Mouse (Mus musculus) ES-E14 (cell line): Measurements from ENCODE around the gene Cdk19. TPM values are rescaled to one million over a fixed set of nuclear protein-coding genes. Genes with fewer than 3 reads are reported as not detected.

ENCODE experiments used
- DNase-seq: peaks from one replicate; pipeline ENCODE4 v3.0.0-alpha.2; 2013; ENCODE audit warnings: low read depth, low spot score
- H3K27ac ChIP-seq: 2 replicates; pipeline ENCODE4 v1.5.1; 2012; ENCODE audit warnings: low read depth, mild to moderate bottlenecking, low read length, moderate library complexity, mixed read lengths; ENCODE audit not compliant: poor library complexity, insufficient read depth, severe bottlenecking
- H3K36me3 ChIP-seq: 2 replicates; pipeline ENCODE4 v1.6.1; 2012; ENCODE audit warnings: mild to moderate bottlenecking, low read length, moderate library complexity, mixed read lengths; ENCODE audit not compliant: control insufficient read depth, poor library complexity, insufficient read depth, severe bottlenecking
- H3K4me1 ChIP-seq, 2 experiments: fragments of 150-350 bp in 1 of 2; sonication (generic) in 1 of 2; 2 replicates each; pipeline ENCODE4 v1.6.1; 2012; ENCODE audit warnings: low read length in 2 of 2, mild to moderate bottlenecking in 1 of 2, mixed read lengths in 1 of 2; ENCODE audit not compliant: control insufficient read depth in 2 of 2, insufficient read depth in 2 of 2, poor library complexity in 1 of 2
- H3K4me3 ChIP-seq, 2 experiments: fragments of 150-350 bp in 1 of 2; sonication (generic) in 1 of 2; 2 replicates each; pipeline ENCODE4 v1.5.1; 2012; ENCODE audit warnings: low read length in 2 of 2, low read depth in 1 of 2, mild to moderate bottlenecking in 1 of 2, mixed read lengths in 1 of 2; ENCODE audit not compliant: insufficient read depth in 1 of 2, poor library complexity in 1 of 2, severe bottlenecking in 1 of 2
- H3K9ac ChIP-seq: 2 replicates; pipeline ENCODE4 v1.6.1; 2012; ENCODE audit warnings: low read depth, mild to moderate bottlenecking, low read length, mixed read lengths; ENCODE audit not compliant: poor library complexity, insufficient read depth, severe bottlenecking
- H3K9me3 ChIP-seq: fragments of 150-350 bp; sonication (generic); 2 replicates; pipeline ENCODE4 v1.6.1; 2012; ENCODE audit warnings: low read depth, mild to moderate bottlenecking, low read length; ENCODE audit not compliant: control insufficient read depth, insufficient read depth
- CHD2 ChIP-seq: IDR thresholded peaks from 2 replicates; pipeline ENCODE4 v1.6.1; 2014; ENCODE audit warnings: mild to moderate bottlenecking, low read depth, low read length, inconsistent platforms
- HCFC1 ChIP-seq: IDR thresholded peaks from 2 replicates; pipeline ENCODE4 v1.6.1; 2012; ENCODE audit warnings: low read length, inconsistent platforms, borderline replicate concordance; ENCODE audit not compliant: insufficient read depth
- MAFK ChIP-seq: IDR thresholded peaks from 2 replicates; pipeline ENCODE4 v1.6.1; 2014; ENCODE audit warnings: mild to moderate bottlenecking, low read depth, low read length, inconsistent platforms; ENCODE audit not compliant: insufficient read depth
- ZC3H11A ChIP-seq: IDR thresholded peaks from 2 replicates; pipeline ENCODE4 v1.6.1; 2012; ENCODE audit warnings: low read depth, mild to moderate bottlenecking, inconsistent platforms, low read length, borderline replicate concordance
- ZNF384 ChIP-seq: IDR thresholded peaks from 2 replicates; pipeline ENCODE4 v1.6.1; 2012; ENCODE audit warnings: low read depth, low read length, inconsistent platforms
- in situ Hi-C, 2 experiments: fragments of 600-800 bp; cut with MboI; formaldehyde crosslinking; loops; one replicate each; pipeline ENCODE4 v1.15.1; 2025; ENCODE audit warnings: low sequenced_read_pairs in 2 of 2, inconsistent platforms in 1 of 2; ENCODE audit not compliant: unreplicated experiment in 2 of 2
- total RNA-seq: library from RNA; depleted of rRNA; stranded (reverse); fragments of 300-350 nt; gene quantifications from 2 replicates; pipeline ENCODE4 v1.2.3, GENCODE M21; 2012

The Cdk19 gene
- total RNA-seq, 1 experiment: 6.4 TPM

GRCm38 (mm10) chr10:40449571-40449970, 110.2 kb downstream of the Cdk19 start:
- TF ChIP-seq CHD2 (no peak), ZC3H11A (no peak), ZNF384 (no peak), MAFK (no peak), HCFC1 (no peak)
- H3K9me3 ChIP-seq: no peaks in the 10 kb centered on the region
- DNase-seq: no peak
- H3K4me1 ChIP-seq: peaks cover 2 to 5% of the 10 kb centered on the region in 2 experiments; a peak in 1 of 4 replicates
- in situ Hi-C loops: no loop called here
- H3K36me3 ChIP-seq: peaks cover 5% of the 10 kb centered on the region; the same call in 1 of the 2 replicates
- H3K4me3 ChIP-seq: no peak overlapping the region
- H3K9ac ChIP-seq: no peak overlapping the region
- H3K27ac ChIP-seq: no peak overlapping the region

GRCm38 (mm10) chr10:40450171-40450570, 110.8 kb downstream of the Cdk19 start:
- H3K36me3 ChIP-seq: peaks cover 5% of the 10 kb centered on the region; the same call in 1 of the 2 replicates
- in situ Hi-C loops: no loop called here
- TF ChIP-seq CHD2: no peak
- no peak for TF ChIP-seq MAFK
- no peak for TF ChIP-seq ZC3H11A
- no peak for TF ChIP-seq ZNF384
- no peak for TF ChIP-seq HCFC1

GRCm38 (mm10) chr10:40457116-40457515, 117.8 kb downstream of the Cdk19 start:
- in situ Hi-C loops: no loop called here
- TF ChIP-seq CHD2: no peak
- no peak for TF ChIP-seq ZNF384
- TF ChIP-seq MAFK: no peak
- TF ChIP-seq ZC3H11A: no peak
- TF ChIP-seq HCFC1: no peak
- no peak for DNase-seq
- Histone ChIP-seq H3K9me3 (no peaks in the 10 kb centered on the region), H3K4me1 (no peaks in the 10 kb centered on the region; a peak in 1 of 4 replicates), H3K27ac (no peak overlapping the region), H3K9ac (no peak overlapping the region), H3K4me3 (no peak overlapping the region), H3K36me3 (peaks cover 7% of the 10 kb centered on the region; the same call in 1 of the 2 replicates)

More at GRCm38 (mm10) chr10:40450171-40450570, 110.8 kb downstream of the Cdk19 start:
- Histone ChIP-seq H3K4me3 (no peak overlapping the region), H3K27ac (no peak overlapping the region), H3K4me1 (peaks cover 2 to 3% of the 10 kb centered on the region in 2 experiments; a peak in 1 of 4 replicates), H3K9me3 (no peaks in the 10 kb centered on the region), H3K9ac (no peak overlapping the region)
- DNase-seq: no peak

- Histone ChIP-seq H3K4me1 (no peaks in the 10 kb centered on the region; a peak in 1 of 4 replicates), H3K9me3 (no peaks in the 10 kb centered on the region), H3K36me3 (peaks cover 7% of the 10 kb centered on the region; the same call in 1 of the 2 replicates), H3K9ac (no peak overlapping the region), H3K27ac (no peak overlapping the region), H3K4me3 (no peak overlapping the region)
- no peak for DNase-seq
- in situ Hi-C loops: no loop called here
- TF ChIP-seq CHD2 (no peak), ZC3H11A (no peak), MAFK (no peak), HCFC1 (no peak), ZNF384 (no peak)
Observed at GRCm38 (mm10) chr10:40459141-40459540, 119.8 kb downstream of the Cdk19 start.
